Mouse (Mus musculus): ENCODE results near the gene St6gal1. TPM values are rescaled to one million over a fixed set of nuclear protein-coding genes. Genes with fewer than 3 reads are reported as not detected.

St6gal1 gene
- polyA plus RNA-seq, 1 experiment from 2014 or later = 21.1 TPM

DNA sequence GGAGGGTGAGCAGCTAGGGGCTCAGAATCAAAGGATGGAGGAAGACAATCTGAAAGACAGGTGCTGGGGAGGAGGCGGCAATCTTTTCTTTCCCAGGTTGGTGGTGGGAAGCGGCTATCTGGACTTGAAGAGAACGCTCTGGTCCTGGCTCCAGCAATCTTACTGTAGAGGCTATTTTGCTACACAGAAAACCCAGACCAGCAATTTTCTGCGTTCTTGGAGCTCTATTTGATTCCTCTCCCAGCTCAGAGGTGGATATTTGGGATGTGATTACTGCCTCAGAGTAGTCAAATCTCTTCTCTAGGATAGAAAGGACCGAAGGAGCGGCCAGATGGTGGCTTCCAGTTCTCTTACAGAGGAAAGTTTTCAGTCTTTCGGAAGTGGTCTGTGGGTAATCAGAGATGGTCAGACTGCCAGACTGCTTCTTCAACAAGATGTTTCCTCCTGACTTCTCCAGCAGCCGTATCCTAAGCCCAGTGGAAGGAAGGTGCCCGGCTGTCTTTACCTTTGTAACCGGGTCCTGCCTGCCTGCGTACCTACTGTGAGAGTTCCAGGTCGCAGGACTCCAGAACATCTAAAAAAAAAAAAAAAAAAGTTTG is 570 bp upstream of the St6gal1 start:
- H3K27me3 ChIP-seq (replicated peaks) = no peaks in the 10 kb centered on the region
- H3K9ac ChIP-seq (replicated peaks) = no peak overlapping the region
- ATAC-seq (ENCODE audit: low FRiP score) = no peak
- peak overlapping the region; percentile 94 for H3K4me2 ChIP-seq
- peaks cover 45% of the 10 kb centered on the region for H3K4me1 ChIP-seq
- no peaks in the 10 kb centered on the region for H3K36me3 ChIP-seq
- H3K9me3 ChIP-seq (replicated peaks) = no peaks in the 10 kb centered on the region
- 43% methylated on average over 12 of the region's 12 CpGs for WGBS
- H3K27ac ChIP-seq (replicated peaks) = 0 out of 2 replicates have a peak overlapping the region, but pooled peaks have one; percentile 23
- H3K4me3 ChIP-seq (replicated peaks) = peak overlapping the region; percentile 85

DNA sequence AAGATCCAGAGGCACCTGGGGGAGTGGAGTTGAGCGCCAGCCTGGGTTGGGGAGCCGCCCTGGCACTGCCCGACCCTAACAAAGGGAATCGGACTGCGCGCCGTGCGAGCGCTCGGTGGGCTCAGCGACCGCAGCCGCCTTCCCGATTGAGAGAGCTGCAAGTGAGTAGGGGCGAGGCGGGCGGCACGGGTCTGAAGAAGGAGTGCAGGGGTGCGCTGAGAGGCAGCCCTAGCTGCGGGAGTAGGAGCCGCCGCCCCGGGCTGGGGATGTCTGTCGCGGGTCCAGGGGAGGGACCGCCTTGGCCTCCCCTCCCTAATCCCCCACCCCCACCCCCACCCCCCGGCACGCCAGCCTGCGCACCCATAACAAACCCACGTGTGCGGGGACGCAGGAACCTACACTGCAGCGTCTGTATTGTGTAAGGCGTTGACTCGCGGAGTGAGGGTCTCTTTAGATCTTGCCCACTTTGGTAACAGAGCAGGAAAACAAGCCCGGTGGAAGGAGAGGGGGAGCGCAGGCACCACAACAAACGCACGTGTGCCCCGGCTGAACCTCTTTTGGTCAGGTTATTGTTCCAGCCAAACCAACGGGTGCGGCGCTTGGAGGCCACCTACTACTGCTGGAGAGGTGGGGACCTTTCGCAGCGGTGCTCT is 655 bp downstream of the St6gal1 start:
- Histone ChIP-seq H3K4me1 (peaks cover 50% of the 10 kb centered on the region), H3K27me3 (replicated peaks) (no peaks in the 10 kb centered on the region)
- under 1% methylated on average over 46 of the region's 46 CpGs for WGBS

DNA sequence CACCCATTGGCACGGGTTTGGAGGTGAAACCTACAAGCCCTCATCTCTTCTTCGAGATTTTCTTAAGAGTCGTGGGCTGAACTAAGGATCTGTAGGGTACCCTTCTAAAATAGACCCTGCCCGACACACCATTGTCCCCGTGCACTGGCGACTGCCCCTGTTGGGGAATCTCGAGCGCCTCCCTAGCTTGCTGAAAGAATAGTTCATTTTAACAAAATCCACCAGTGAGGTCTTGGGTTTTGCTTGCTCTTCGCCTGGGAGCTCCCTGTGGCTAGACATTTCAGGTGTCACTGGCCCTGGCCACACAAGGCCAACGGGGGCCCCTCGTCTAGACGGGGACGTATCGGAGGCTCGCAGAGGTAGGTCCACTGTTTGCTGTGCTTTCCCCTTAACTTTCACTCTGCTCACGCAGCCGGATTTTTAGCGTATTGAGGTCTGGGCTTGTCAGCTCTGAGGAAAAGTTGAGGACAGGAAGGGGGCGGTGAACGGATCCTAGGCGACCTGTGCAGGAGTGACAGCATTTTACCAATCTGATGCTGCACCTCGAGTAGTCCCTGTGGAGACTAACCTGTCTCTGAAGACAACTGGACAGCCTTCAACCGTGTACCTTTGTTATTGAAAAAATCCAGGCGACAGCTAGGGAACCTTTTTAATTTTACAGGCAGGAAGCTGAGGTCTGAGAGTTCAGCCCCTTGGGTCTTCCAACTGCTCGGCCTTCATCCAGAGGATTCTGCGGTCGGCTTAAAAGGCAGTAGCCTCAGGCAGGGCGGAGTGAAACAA is 1.5 kb downstream of the St6gal1 start:
- peak; percentile 54 for ATAC-seq (ENCODE audit: low FRiP score)
- H3K4me3 ChIP-seq (replicated peaks) = peak overlapping the region; percentile 85
- peak overlapping the region; percentile 94 for H3K4me2 ChIP-seq
- H3K9me3 ChIP-seq (replicated peaks) = no peaks in the 10 kb centered on the region
- peaks cover 52% of the 10 kb centered on the region for H3K4me1 ChIP-seq
- peak overlapping the region; percentile 91 for H3K27ac ChIP-seq (replicated peaks)
- WGBS = under 1% methylated on average over 28 of the region's 28 CpGs
- peak overlapping the region; percentile 88 for H3K9ac ChIP-seq (replicated peaks)
- H3K27me3 ChIP-seq (replicated peaks) = no peaks in the 10 kb centered on the region
- H3K36me3 ChIP-seq = no peaks in the 10 kb centered on the region

More for the DNA sequence above, 655 bp downstream of the St6gal1 start:
- Histone ChIP-seq H3K27ac (replicated peaks) (peak overlapping the region; percentile 91), H3K4me2 (peak overlapping the region; percentile 94), H3K9ac (replicated peaks) (peak overlapping the region; percentile 88), H3K4me3 (replicated peaks) (peak overlapping the region; percentile 85), H3K36me3 (no peaks in the 10 kb centered on the region), H3K9me3 (replicated peaks) (no peaks in the 10 kb centered on the region)
- ATAC-seq (ENCODE audit: low FRiP score) = peak; percentile 82

DNA sequence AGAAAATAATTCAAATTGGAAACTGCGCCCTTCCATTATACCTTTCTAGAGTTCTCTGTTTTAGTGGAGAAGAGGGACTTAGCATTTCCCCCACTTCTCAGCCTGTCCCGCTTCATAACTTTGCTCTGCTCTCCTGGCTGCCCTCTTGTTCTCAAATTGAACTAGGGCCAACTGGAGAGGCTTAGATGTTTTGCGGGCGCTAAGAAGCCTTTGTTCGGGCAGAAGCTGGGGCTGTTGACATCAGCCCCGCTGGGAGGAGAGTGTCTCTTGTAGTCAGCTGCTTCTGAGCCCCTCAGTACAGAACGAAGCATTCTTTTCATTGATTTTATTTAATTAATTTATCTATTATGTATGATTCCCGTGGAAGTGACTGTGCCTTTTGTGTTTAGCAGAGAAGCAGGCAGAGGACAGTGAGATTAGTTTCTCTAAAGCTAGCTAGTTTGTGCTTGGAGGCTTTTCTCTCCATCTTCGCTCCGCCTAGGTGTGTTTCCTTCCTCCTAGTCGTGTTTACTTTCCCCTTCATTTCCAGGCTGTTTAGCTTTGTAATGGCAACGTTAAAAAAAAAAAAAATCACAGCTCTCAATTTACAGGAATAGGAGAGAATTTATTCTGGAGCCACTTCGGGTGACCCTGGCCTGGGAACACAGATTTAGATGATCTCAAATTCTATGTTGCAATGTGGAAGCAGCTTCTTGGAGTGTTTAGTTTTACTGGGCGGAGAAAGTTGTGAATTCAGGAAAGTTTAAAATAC is 2.2 kb downstream of the St6gal1 start:
- Histone ChIP-seq H3K9me3 (replicated peaks) (no peaks in the 10 kb centered on the region), H3K9ac (replicated peaks) (peak overlapping the region; percentile 88), H3K4me2 (peak overlapping the region; percentile 94), H3K36me3 (no peaks in the 10 kb centered on the region), H3K27me3 (replicated peaks) (no peaks in the 10 kb centered on the region), H3K27ac (replicated peaks) (peak overlapping the region; percentile 91), H3K4me1 (peaks cover 52% of the 10 kb centered on the region), H3K4me3 (replicated peaks) (peak overlapping the region; percentile 85)
- no peak for ATAC-seq (ENCODE audit: low FRiP score)
- WGBS = 13% methylated on average over 14 of the region's 14 CpGs

DNA sequence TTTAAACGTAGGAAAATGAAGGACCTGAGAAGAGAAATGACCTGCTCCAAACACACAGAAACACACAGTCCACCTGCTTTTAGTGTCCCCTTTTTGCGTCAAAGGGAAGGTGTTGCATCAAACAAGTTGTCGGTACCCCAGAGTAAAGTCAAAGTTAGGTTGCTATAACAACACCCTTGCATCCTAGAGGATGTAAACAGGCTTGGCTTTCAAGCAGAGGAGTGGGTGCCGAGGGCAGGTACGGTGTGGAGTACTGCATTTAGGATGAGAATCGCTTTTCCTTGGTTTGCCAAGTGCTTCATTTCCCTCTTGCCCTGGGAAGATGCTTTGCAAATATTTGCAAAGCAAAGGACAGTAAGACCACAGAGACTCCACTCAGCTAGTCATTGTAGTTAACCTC is 3.3 kb downstream of the St6gal1 start:
- Histone ChIP-seq H3K27ac (replicated peaks) (no peak overlapping the region), H3K9me3 (replicated peaks) (no peaks in the 10 kb centered on the region), H3K4me2 (peak overlapping the region; percentile 94), H3K4me3 (replicated peaks) (peak overlapping the region; percentile 6), H3K9ac (replicated peaks) (no peak overlapping the region), H3K27me3 (replicated peaks) (no peaks in the 10 kb centered on the region), H3K4me1 (peaks cover 52% of the 10 kb centered on the region), H3K36me3 (no peaks in the 10 kb centered on the region)
- ATAC-seq (ENCODE audit: low FRiP score) = no peak
- WGBS = 28% methylated on average over 6 of the region's 6 CpGs

DNA sequence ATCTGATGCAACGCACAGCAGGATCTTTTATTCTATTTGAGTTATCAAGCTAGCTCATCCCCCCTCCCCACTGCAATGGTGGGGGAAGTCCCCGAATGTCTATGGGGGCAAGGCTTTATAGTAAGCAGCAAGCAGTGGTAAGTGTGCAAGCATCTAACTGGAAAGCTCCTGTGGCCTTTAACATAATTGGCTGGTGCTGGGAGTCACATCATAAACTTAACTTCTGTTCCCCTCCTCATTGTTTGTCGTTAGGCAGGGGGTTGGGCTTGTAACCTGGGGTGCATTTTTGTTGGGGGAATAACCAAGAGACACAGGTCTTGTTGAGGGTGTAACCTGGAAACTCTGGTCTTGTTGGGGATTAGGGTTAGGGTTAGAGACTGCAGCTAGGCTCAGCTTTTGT is 3.9 kb downstream of the St6gal1 start:
- Histone ChIP-seq H3K27ac (replicated peaks) (no peak overlapping the region), H3K9me3 (replicated peaks) (no peaks in the 10 kb centered on the region), H3K9ac (replicated peaks) (no peak overlapping the region), H3K4me3 (replicated peaks) (peak overlapping the region; percentile 6; the same call in 1 of the 2 replicates), H3K4me1 (peaks cover 48% of the 10 kb centered on the region), H3K27me3 (replicated peaks) (no peaks in the 10 kb centered on the region), H3K4me2 (peak overlapping the region; percentile 94), H3K36me3 (no peaks in the 10 kb centered on the region)
- ATAC-seq (ENCODE audit: low FRiP score) = no peak
- WGBS = 14% methylated on average over 3 of the region's 3 CpGs

DNA sequence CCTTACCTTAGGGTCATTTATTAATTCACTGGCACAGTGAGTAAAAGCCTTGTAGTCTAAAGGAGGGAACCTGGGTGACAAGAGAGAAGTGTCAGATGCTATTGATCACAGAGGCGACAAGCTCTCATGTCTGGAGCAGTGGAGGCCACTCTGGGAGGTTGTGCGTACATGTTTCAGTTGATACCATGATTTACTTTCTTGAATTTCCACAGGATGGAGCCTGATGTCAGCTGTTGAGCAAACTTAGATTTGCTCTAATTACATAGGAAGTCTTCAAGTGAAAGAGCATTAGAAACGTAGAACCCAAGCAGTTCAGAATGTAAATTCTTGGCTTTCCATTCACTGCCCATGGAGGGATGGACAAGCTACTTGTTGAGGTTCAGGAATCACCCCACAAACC is 5.4 kb downstream of the St6gal1 start:
- no peak overlapping the region for H3K9ac ChIP-seq (replicated peaks)
- no peak overlapping the region for H3K4me3 ChIP-seq (replicated peaks)
- no peak overlapping the region for H3K4me2 ChIP-seq
- H3K4me1 ChIP-seq = peaks cover 37% of the 10 kb centered on the region
- WGBS = 59% methylated on average over 3 of the region's 3 CpGs
- H3K36me3 ChIP-seq = no peaks in the 10 kb centered on the region; the same call in 1 of the 2 replicates
- H3K27me3 ChIP-seq (replicated peaks) = no peaks in the 10 kb centered on the region
- H3K9me3 ChIP-seq (replicated peaks) = no peaks in the 10 kb centered on the region
- ATAC-seq (ENCODE audit: low FRiP score) = no peak
- no peak overlapping the region for H3K27ac ChIP-seq (replicated peaks)

DNA sequence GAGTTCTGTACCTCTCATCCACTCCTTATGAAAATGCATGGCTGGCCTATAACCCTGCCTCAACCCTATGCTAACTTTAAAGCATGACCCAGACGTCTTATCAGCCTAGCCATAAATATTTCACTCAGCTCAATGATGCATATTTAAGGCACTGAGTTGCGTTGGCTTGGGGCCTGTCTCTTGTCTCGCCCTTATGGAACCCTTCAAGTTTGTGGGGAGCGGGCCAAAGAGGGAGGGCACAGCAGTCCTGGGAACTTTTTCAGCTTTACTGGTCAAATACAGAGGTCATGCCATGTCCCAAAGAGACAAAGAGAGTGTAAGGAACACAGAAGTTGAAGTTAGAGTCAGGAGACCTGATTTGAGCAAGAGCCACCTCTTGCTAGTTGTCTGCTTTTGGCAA is 6.6 kb downstream of the St6gal1 start:
- H3K27me3 ChIP-seq (replicated peaks) = no peaks in the 10 kb centered on the region
- peaks cover 34% of the 10 kb centered on the region for H3K4me1 ChIP-seq
- no peak for ATAC-seq (ENCODE audit: low FRiP score)
- H3K36me3 ChIP-seq = no peaks in the 10 kb centered on the region; the same call in 1 of the 2 replicates
- H3K27ac ChIP-seq (replicated peaks) = no peak overlapping the region
- 33% methylated on average over 4 of the region's 4 CpGs for WGBS
- no peaks in the 10 kb centered on the region for H3K9me3 ChIP-seq (replicated peaks)
- H3K4me3 ChIP-seq (replicated peaks) = no peak overlapping the region
- no peak overlapping the region for H3K4me2 ChIP-seq
- H3K9ac ChIP-seq (replicated peaks) = no peak overlapping the region

DNA sequence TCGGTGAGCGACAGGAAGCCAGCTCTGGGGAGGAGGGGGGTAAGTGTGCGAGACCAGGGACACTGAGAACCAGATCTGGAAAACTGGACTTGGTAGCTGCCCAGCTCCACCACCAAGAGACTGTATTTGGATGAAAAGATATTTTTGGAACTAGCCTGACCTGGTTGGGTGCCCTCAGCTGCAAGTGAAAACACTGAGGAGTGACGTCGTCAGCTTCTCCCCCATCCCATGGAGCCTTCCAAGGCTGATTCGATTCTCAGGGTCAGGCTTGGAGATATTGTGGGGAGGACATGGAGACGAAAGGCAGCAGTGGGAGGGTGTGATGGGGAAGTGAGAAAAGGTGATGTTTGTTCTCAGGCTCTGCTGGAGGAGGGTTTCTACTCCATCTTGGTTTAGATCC is 8.2 kb downstream of the St6gal1 start:
- Histone ChIP-seq H3K9ac (replicated peaks) (no peak overlapping the region), H3K27ac (replicated peaks) (no peak overlapping the region), H3K36me3 (no peaks in the 10 kb centered on the region; the same call in 1 of the 2 replicates), H3K9me3 (replicated peaks) (no peaks in the 10 kb centered on the region), H3K4me2 (no peak overlapping the region), H3K4me3 (replicated peaks) (no peak overlapping the region), H3K4me1 (peaks cover 21% of the 10 kb centered on the region), H3K27me3 (replicated peaks) (no peaks in the 10 kb centered on the region)
- no peak for ATAC-seq (ENCODE audit: low FRiP score)
- 86% methylated on average over 7 of the region's 7 CpGs for WGBS

DNA sequence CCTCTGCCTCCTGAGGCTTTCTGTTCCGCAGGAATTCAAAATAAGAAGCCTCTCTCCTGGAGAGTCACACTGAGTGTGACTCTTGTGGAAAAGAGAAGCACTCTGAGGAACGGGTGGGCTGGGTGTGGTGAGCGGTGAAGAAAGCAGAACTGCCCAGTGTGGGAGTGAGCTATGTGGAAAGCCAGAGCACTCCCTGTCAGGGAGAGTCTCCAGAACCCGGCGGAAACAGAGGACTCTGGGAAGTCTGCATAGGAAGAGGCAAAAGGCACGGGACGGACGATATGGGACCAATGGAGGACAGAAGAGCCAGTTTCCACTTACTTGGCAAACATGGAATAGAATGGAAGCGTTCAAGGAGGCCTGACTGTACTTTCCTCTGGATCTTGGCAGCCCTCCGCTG is 9.0 kb downstream of the St6gal1 start:
- Histone ChIP-seq H3K36me3 (no peaks in the 10 kb centered on the region; the same call in 1 of the 2 replicates), H3K4me2 (no peak overlapping the region), H3K27ac (replicated peaks) (no peak overlapping the region), H3K9ac (replicated peaks) (no peak overlapping the region), H3K4me3 (replicated peaks) (no peak overlapping the region), H3K27me3 (replicated peaks) (no peaks in the 10 kb centered on the region), H3K4me1 (peaks cover 13% of the 10 kb centered on the region), H3K9me3 (replicated peaks) (no peaks in the 10 kb centered on the region)
- ATAC-seq (ENCODE audit: low FRiP score) = no peak
- WGBS = 90% methylated on average over 10 of the region's 10 CpGs

DNA sequence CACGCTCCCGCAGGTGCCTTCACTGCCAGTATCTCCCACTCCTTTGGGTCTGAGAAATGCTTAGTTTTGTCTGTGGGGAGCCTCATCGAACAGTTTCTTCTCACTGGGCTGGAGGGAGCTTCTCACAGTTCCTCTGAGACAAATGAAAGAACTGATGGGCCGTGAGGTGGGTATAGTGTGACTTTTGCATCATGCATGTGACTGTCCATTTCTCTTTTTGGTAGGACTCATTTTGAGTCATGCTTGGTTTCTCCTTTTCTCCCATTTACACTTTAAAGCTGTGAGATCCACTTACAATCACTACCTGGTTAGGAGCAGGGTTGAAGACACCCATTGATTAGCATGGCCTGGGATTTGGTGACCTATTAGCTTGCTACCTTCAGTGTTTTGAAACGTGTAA is 10.0 kb downstream of the St6gal1 start:
- 87% methylated on average over 5 of the region's 5 CpGs for WGBS

More for the DNA sequence above, 10.0 kb downstream of the St6gal1 start:
- no peaks in the 10 kb centered on the region for H3K9me3 ChIP-seq (replicated peaks)
- no peaks in the 10 kb centered on the region; the same call in 1 of the 2 replicates for H3K36me3 ChIP-seq
- no peak overlapping the region for H3K4me3 ChIP-seq (replicated peaks)
- no peak for ATAC-seq (ENCODE audit: low FRiP score)
- no peak overlapping the region for H3K27ac ChIP-seq (replicated peaks)
- no peak overlapping the region for H3K4me2 ChIP-seq
- peaks cover 10% of the 10 kb centered on the region for H3K4me1 ChIP-seq
- no peaks in the 10 kb centered on the region for H3K27me3 ChIP-seq (replicated peaks)
- no peak overlapping the region for H3K9ac ChIP-seq (replicated peaks)
